Mouse (Mus musculus): Measurements from ENCODE around the gene Cntfr. TPM values are rescaled to one million over a fixed set of nuclear protein-coding genes. Genes with fewer than 3 reads are reported as not detected.

The Cntfr gene
- polyA plus RNA-seq, 1 experiment from 2014 or later, result 27.1 TPM

DNA sequence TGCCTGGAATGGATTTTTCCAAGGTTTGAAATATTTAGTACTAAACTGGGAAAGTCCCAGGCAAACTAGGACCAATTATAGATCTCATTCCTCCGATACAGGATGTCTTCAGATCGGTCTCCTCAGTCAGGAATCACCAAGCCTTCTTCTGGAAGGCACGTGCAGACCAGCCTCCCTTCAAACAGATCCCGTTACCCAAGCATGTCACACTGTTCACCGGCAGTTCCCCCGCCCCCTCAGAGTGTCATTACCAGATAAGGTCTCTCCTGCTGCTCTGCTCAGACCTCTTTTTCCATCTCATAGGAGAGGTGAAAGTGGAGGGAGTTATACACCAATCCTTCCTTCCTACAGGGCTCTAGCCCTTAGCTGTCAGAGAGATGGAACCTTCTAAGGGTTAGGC is 43.2 kb downstream of the Cntfr start:
- DNase-seq (ENCODE audit: low spot score), result no peak
- Histone ChIP-seq H3K4me1 (peaks cover 52% of the 10 kb centered on the region), H3K4me3 (no peak overlapping the region), H3K36me3 (peaks cover 34% of the 10 kb centered on the region), H3K27me3 (ENCODE audit: low read depth, poor library complexity, severe bottlenecking) (peaks cover 12% of the 10 kb centered on the region), H3K27ac (replicated peaks) (0 out of 2 replicates have a peak overlapping the region, but pooled peaks have one; percentile 14), H3K9me3 (replicated peaks) (no peaks in the 10 kb centered on the region)
- WGBS, result 67% methylated on average over 6 of the region's 6 CpGs

- peak; percentile 87 for DNase-seq (ENCODE audit: low spot score)
- Histone ChIP-seq H3K9me3 (replicated peaks) (no peaks in the 10 kb centered on the region), H3K4me3 (no peak overlapping the region), H3K4me1 (peaks cover 52% of the 10 kb centered on the region), H3K27ac (replicated peaks) (no peak overlapping the region), H3K27me3 (ENCODE audit: low read depth, poor library complexity, severe bottlenecking) (peaks cover 12% of the 10 kb centered on the region), H3K36me3 (peaks cover 29% of the 10 kb centered on the region)
- 40% methylated on average over 6 of the region's 6 CpGs for WGBS
Measured at GRCm38 (mm10) chr4:41653296-41653695, 43.6 kb downstream of the Cntfr start.

- Histone ChIP-seq H3K4me3 (no peak overlapping the region), H3K27ac (replicated peaks) (peak overlapping the region; percentile 73), H3K4me1 (peaks cover 34% of the 10 kb centered on the region), H3K9me3 (replicated peaks) (0 out of 2 replicates have a peak, but pooled peaks cover 5% of the 10 kb centered on the region), H3K27me3 (ENCODE audit: low read depth, poor library complexity, severe bottlenecking) (no peaks in the 10 kb centered on the region), H3K36me3 (no peaks in the 10 kb centered on the region)
- DNase-seq (ENCODE audit: low spot score), result no peak
- WGBS, result 66% methylated on average over 7 of the region's 7 CpGs
Measured at GRCm38 (mm10) chr4:41648627-41649026, 48.3 kb downstream of the Cntfr start.

GRCm38 (mm10) chr4:41648157-41648556 is 48.7 kb downstream of the Cntfr start:
- WGBS, result 23% methylated on average over 4 of the region's 4 CpGs
- no peaks in the 10 kb centered on the region for H3K36me3 ChIP-seq
- no peak for DNase-seq (ENCODE audit: low spot score)
- no peaks in the 10 kb centered on the region for H3K27me3 ChIP-seq (ENCODE audit: low read depth, poor library complexity, severe bottlenecking)
- H3K9me3 ChIP-seq (replicated peaks), result 0 out of 2 replicates have a peak, but pooled peaks cover 8% of the 10 kb centered on the region
- H3K4me1 ChIP-seq, result peaks cover 30% of the 10 kb centered on the region
- H3K27ac ChIP-seq (replicated peaks), result peak overlapping the region; percentile 73
- H3K4me3 ChIP-seq, result no peak overlapping the region

DNA sequence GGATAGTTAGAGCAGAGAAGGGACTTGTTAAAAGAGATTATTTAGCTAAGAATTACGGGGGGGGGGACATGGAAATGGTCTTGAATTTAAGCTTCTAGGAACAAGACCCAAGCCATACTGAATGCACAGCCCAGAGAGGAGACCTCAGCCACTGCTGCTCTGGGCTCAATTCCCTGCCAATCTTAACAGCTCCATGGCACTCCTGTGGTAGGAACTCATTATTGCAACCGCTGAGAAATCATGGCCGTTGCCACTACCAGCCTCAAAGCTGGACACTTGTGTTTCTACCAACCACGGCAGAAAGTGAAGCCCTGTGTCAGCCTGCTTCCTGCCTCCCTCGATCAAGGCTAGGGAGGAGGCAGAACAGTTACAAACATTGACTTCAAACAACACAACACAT is 51.4 kb downstream of the Cntfr start:
- H3K9me3 ChIP-seq (replicated peaks), result 0 out of 2 replicates have a peak, but pooled peaks cover 8% of the 10 kb centered on the region
- H3K4me3 ChIP-seq, result no peak overlapping the region
- H3K27ac ChIP-seq (replicated peaks), result no peak overlapping the region
- H3K27me3 ChIP-seq (ENCODE audit: low read depth, poor library complexity, severe bottlenecking), result no peaks in the 10 kb centered on the region; the same call in 1 of the 2 replicates
- peaks cover 28% of the 10 kb centered on the region for H3K4me1 ChIP-seq
- no peaks in the 10 kb centered on the region for H3K36me3 ChIP-seq
- no peak for DNase-seq (ENCODE audit: low spot score)
- WGBS, result 41% methylated on average over 5 of the region's 5 CpGs

- no peak overlapping the region; the same call in 1 of the 2 replicates for H3K27ac ChIP-seq (replicated peaks)
- whole genome bisulfite sequencing, result 81% methylated on average over 6 of the region's 6 CpGs
Measured at GRCm38 (mm10) chr4:41641199-41641822, 55.6 kb downstream of the Cntfr start.

GRCm38 (mm10) chr4:41639913-41640507 is 56.9 kb downstream of the Cntfr start, which contains the start of gene Enho:
TSS of gene Enho (minus strand) at chr4:41640324.
- Histone ChIP-seq H3K4me3 (peak within 1 kb of the TSS; percentile 82), H3K9me3 (replicated peaks) (0 out of 2 replicates have a peak, but pooled peaks cover 8% of the 10 kb centered on the region), H3K4me1 (peaks cover 56% of the 10 kb centered on the region), H3K27me3 (ENCODE audit: low read depth, poor library complexity, severe bottlenecking) (peaks cover 44% of the 10 kb centered on the region), H3K27ac (replicated peaks) (peak within 1 kb of the TSS; percentile 97), H3K36me3 (peaks cover 20% of the 10 kb centered on the region)
- peak; percentile 96 for DNase-seq (ENCODE audit: low spot score)
- WGBS, result under 1% methylated on average over 72 of the region's 74 CpGs

More at GRCm38 (mm10) chr4:41641199-41641822, 55.6 kb downstream of the Cntfr start:
- H3K4me1 ChIP-seq, result peaks cover 46% of the 10 kb centered on the region
- H3K27me3 ChIP-seq (ENCODE audit: low read depth, poor library complexity, severe bottlenecking), result peaks cover 32% of the 10 kb centered on the region
- peaks cover 20% of the 10 kb centered on the region for H3K36me3 ChIP-seq
- H3K9me3 ChIP-seq (replicated peaks), result 0 out of 2 replicates have a peak, but pooled peaks cover 8% of the 10 kb centered on the region
- no peak for DNase-seq (ENCODE audit: low spot score)
- H3K4me3 ChIP-seq, result no peak overlapping the region

- no peak for DNase-seq (ENCODE audit: low spot score)
- Histone ChIP-seq H3K4me1 (peaks cover 63% of the 10 kb centered on the region), H3K4me3 (peak overlapping the region; percentile 82), H3K27ac (replicated peaks) (peak overlapping the region; percentile 97), H3K9me3 (replicated peaks) (0 out of 2 replicates have a peak, but pooled peaks cover 8% of the 10 kb centered on the region), H3K27me3 (ENCODE audit: low read depth, poor library complexity, severe bottlenecking) (peaks cover 44% of the 10 kb centered on the region), H3K36me3 (peaks cover 20% of the 10 kb centered on the region)
- 9% methylated on average over 10 of the region's 10 CpGs for WGBS
Measured at GRCm38 (mm10) chr4:41639214-41639841, 57.6 kb downstream of the Cntfr start.

DNA sequence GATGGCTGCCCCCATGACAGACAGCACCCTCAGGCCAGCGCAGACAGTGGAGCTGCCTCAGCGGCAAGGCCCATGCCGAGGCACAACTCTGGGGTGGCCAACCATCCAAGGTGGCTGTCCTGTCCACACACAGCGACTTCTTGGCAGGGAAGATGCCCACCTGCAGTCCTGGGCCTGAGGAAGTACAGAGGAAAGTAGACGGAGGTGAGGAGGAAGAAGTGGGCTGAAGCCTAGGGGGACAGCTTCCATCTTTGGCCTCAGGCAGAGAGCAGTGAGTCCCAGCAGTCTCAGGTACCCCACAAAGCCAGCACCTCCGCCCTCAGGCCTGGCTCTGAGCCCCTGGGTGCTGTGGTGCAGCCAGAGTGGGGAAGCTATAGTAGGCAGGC is 58.1 kb downstream of the Cntfr start:
- Histone ChIP-seq H3K4me3 (peak overlapping the region; percentile 82), H3K4me1 (peaks cover 68% of the 10 kb centered on the region), H3K27ac (replicated peaks) (peak overlapping the region; percentile 97; the same call in 1 of the 2 replicates), H3K36me3 (peaks cover 20% of the 10 kb centered on the region), H3K9me3 (replicated peaks) (0 out of 2 replicates have a peak, but pooled peaks cover 5% of the 10 kb centered on the region), H3K27me3 (ENCODE audit: low read depth, poor library complexity, severe bottlenecking) (peaks cover 49% of the 10 kb centered on the region)
- no peak for DNase-seq (ENCODE audit: low spot score)
- 84% methylated on average over 6 of the region's 6 CpGs for WGBS

GRCm38 (mm10) chr4:41638186-41638731 is 58.6 kb downstream of the Cntfr start:
- no peak for DNase-seq (ENCODE audit: low spot score)
- Histone ChIP-seq H3K4me1 (peaks cover 73% of the 10 kb centered on the region), H3K27ac (replicated peaks) (0 out of 2 replicates have a peak overlapping the region, but pooled peaks have one; percentile 9), H3K27me3 (ENCODE audit: low read depth, poor library complexity, severe bottlenecking) (peaks cover 55% of the 10 kb centered on the region), H3K9me3 (replicated peaks) (no peaks in the 10 kb centered on the region), H3K36me3 (peaks cover 20% of the 10 kb centered on the region), H3K4me3 (peak overlapping the region; percentile 82)
- 95% methylated on average over 10 of the region's 10 CpGs for WGBS

GRCm38 (mm10) chr4:41636882-41637635 is 59.8 kb downstream of the Cntfr start:
- peaks cover 67% of the 10 kb centered on the region for H3K27me3 ChIP-seq (ENCODE audit: low read depth, poor library complexity, severe bottlenecking)
- H3K9me3 ChIP-seq (replicated peaks), result no peaks in the 10 kb centered on the region
- no peak for DNase-seq (ENCODE audit: low spot score)
- 91% methylated on average over 10 of the region's 10 CpGs for WGBS
- H3K4me3 ChIP-seq, result no peak overlapping the region
- peaks cover 79% of the 10 kb centered on the region for H3K4me1 ChIP-seq
- peaks cover 20% of the 10 kb centered on the region for H3K36me3 ChIP-seq
- peak overlapping the region; percentile 24; the same call in 1 of the 2 replicates for H3K27ac ChIP-seq (replicated peaks)

- DNase-seq (ENCODE audit: low spot score), result no peak
- peaks cover 86% of the 10 kb centered on the region for H3K4me1 ChIP-seq
- 59% methylated on average over 7 of the region's 7 CpGs for WGBS
- H3K27ac ChIP-seq (replicated peaks), result peak overlapping the region; percentile 24; the same call in 1 of the 2 replicates
- no peak overlapping the region for H3K4me3 ChIP-seq
- no peaks in the 10 kb centered on the region for H3K9me3 ChIP-seq (replicated peaks)
- peaks cover 20% of the 10 kb centered on the region for H3K36me3 ChIP-seq
- peaks cover 74% of the 10 kb centered on the region for H3K27me3 ChIP-seq (ENCODE audit: low read depth, poor library complexity, severe bottlenecking)
Measured at GRCm38 (mm10) chr4:41636366-41636765, 60.5 kb downstream of the Cntfr start.
